Mouse (Mus musculus): ENCODE data around the gene AC141477.1.

GRCm38 (mm10) chr10:76462312-76462711 lies 22.1 kb upstream of the AC141477.1 start:
- no peak for TF ChIP-seq MAX (IDR thresholded peaks at IDR 0.05; ENCODE audit: low read depth)
- TF ChIP-seq POLR2AphosphoS2 (IDR thresholded peaks at IDR 0.05; ENCODE audit: insufficient read length, low read depth) = no peak
